Mouse (Mus musculus) limb, embryonic 14.5 days (tissue): ENCODE measurements around the gene Mcm2. TPM values are rescaled to one million over a fixed set of nuclear protein-coding genes. Genes with fewer than 3 reads are reported as not detected.

Source experiments
- ATAC-seq: fragments of 200-750 bp; cut with Nextera tagmentation; 2 replicates; pipeline ENCODE4 v1.8.0; 2017; ENCODE audit warnings: low read depth, moderate number of reproducible peaks, moderate TSS enrichment; ENCODE audit not compliant: low FRiP score
- DNase-seq: peaks from one replicate; pipeline ENCODE4 v3.0.0-alpha.2; 2015; ENCODE audit warnings: low spot score
- H3K27ac ChIP-seq: fragments of 300-500 bp; sonication (generic); replicated peaks from 2 replicates; pipeline ENCODE4 v1.5.1; 2014; ENCODE audit warnings: low read depth, mild to moderate bottlenecking, low read length, moderate library complexity, mixed read lengths
- H3K27me3 ChIP-seq: fragments of 300-500 bp; sonication (generic); 2 replicates; pipeline ENCODE4 v1.6.1; 2014; ENCODE audit warnings: low read length, mixed read lengths; ENCODE audit not compliant: control insufficient read depth, insufficient read depth
- H3K36me3 ChIP-seq: fragments of 300-500 bp; sonication (generic); 2 replicates; pipeline ENCODE4 v1.6.1; 2014; ENCODE audit warnings: mild to moderate bottlenecking, low read length, moderate library complexity, mixed read lengths; ENCODE audit not compliant: control insufficient read depth, insufficient read depth
- H3K4me1 ChIP-seq: fragments of 300-500 bp; sonication (generic); 2 replicates; pipeline ENCODE4 v1.6.1; 2014; ENCODE audit warnings: antibody characterized with exemption, low read length, mixed read lengths; ENCODE audit not compliant: control insufficient read depth, insufficient read depth
- H3K4me2 ChIP-seq: fragments of 300-500 bp; sonication (generic); replicated peaks from 2 replicates; pipeline ENCODE4 v1.6.1; 2014; ENCODE audit warnings: low read depth, mild to moderate bottlenecking, low read length, moderate library complexity; ENCODE audit not compliant: severe bottlenecking
- H3K4me3 ChIP-seq: fragments of 300-500 bp; sonication (generic); replicated peaks from 2 replicates; pipeline ENCODE4 v1.5.1; 2014; ENCODE audit warnings: low read length
- H3K9ac ChIP-seq: fragments of 300-500 bp; sonication (generic); 2 replicates; pipeline ENCODE4 v1.6.1; 2014; ENCODE audit warnings: mild to moderate bottlenecking, low read depth, low read length, moderate library complexity; ENCODE audit not compliant: severe bottlenecking
- H3K9me3 ChIP-seq: fragments of 300-500 bp; sonication (generic); 2 replicates; pipeline ENCODE4 v1.6.1; 2016; ENCODE audit warnings: low read length; ENCODE audit not compliant: control insufficient read depth
- POLR2A ChIP-seq: fragments of 200-500 bp; IDR thresholded peaks from 2 replicates; pipeline ENCODE4 v1.8.0; 2012; ENCODE audit warnings: inconsistent platforms, mild to moderate bottlenecking, moderate library complexity, borderline replicate concordance; ENCODE audit not compliant: insufficient read depth, insufficient read length; ENCODE audit errors: extremely low read depth
- whole genome bisulfite sequencing: fragments of 180-500 bp; shearing (Covaris S2); extraction: QIAGEN DNeasy Blood & Tissue Kit; methylation state at CpG from one replicate; pipeline ENCODE4 v1.1.7; 2014; 5-methylcytosine and 5-hydroxymethylcytosine counted together
- polyA plus RNA-seq, 2 experiments: library from polyadenylated mRNA; depleted of rRNA in 1 of 2; stranded (reverse) in 1 of 2; unstranded in 1 of 2; fragments of >200 nt; fragmentation: Nextera tagmentation in 1 of 2; extraction: Ambion mirVana in 1 of 2; gene quantifications; 2 replicates each; pipeline versions ENCODE4 v1.2.1 to v1.2.3; 2012 to 2014

Mcm2 gene
- polyA plus RNA-seq, 2 experiments, result 107 to 108 TPM

GRCm38 (mm10) chr6:88915510-88915909 lies 16.9 kb upstream of the Mcm2 start:
- WGBS, result 94% methylated on average over 4 of the region's 4 CpGs
- DNase-seq, result no peak

GRCm38 (mm10) chr6:88914799-88915198 lies 16.2 kb upstream of the Mcm2 start:
- 85% methylated on average over 5 of the region's 5 CpGs for WGBS
- no peak for DNase-seq
- no peak overlapping the region for H3K4me2 ChIP-seq
- no peak for TF ChIP-seq POLR2A
- H3K9ac ChIP-seq, result no peak overlapping the region
- no peaks in the 10 kb centered on the region for H3K4me1 ChIP-seq
- no peak overlapping the region for H3K4me3 ChIP-seq
- peaks cover 32% of the 10 kb centered on the region for H3K36me3 ChIP-seq
- no peaks in the 10 kb centered on the region for H3K27me3 ChIP-seq
- H3K27ac ChIP-seq, result no peak overlapping the region
- H3K9me3 ChIP-seq, result no peaks in the 10 kb centered on the region
- ATAC-seq, result no peak

More at GRCm38 (mm10) chr6:88915510-88915909, 16.9 kb upstream of the Mcm2 start:
- Histone ChIP-seq H3K4me2 (no peak overlapping the region), H3K36me3 (peaks cover 25% of the 10 kb centered on the region), H3K9ac (no peak overlapping the region), H3K4me1 (no peaks in the 10 kb centered on the region), H3K4me3 (no peak overlapping the region), H3K27ac (no peak overlapping the region), H3K27me3 (no peaks in the 10 kb centered on the region), H3K9me3 (no peaks in the 10 kb centered on the region)
- TF ChIP-seq POLR2A, result no peak
- no peak for ATAC-seq

GRCm38 (mm10) chr6:88913440-88913839 lies 14.9 kb upstream of the Mcm2 start:
- Histone ChIP-seq H3K9ac (no peak overlapping the region), H3K27me3 (no peaks in the 10 kb centered on the region)
- no peak for DNase-seq

GRCm38 (mm10) chr6:88913022-88913421 lies 14.4 kb upstream of the Mcm2 start:
- DNase-seq, result no peak
- Histone ChIP-seq H3K9ac (no peak overlapping the region), H3K27ac (no peak overlapping the region), H3K4me1 (no peaks in the 10 kb centered on the region), H3K9me3 (no peaks in the 10 kb centered on the region), H3K4me3 (no peak overlapping the region), H3K4me2 (no peak overlapping the region), H3K36me3 (peaks cover 47% of the 10 kb centered on the region), H3K27me3 (no peaks in the 10 kb centered on the region)
- ATAC-seq, result no peak
- no peak for TF ChIP-seq POLR2A
- WGBS, result 89% methylated on average over 4 of the region's 4 CpGs

More at GRCm38 (mm10) chr6:88913440-88913839, 14.9 kb upstream of the Mcm2 start:
- Histone ChIP-seq H3K27ac (no peak overlapping the region), H3K4me1 (no peaks in the 10 kb centered on the region), H3K4me2 (no peak overlapping the region), H3K9me3 (no peaks in the 10 kb centered on the region), H3K4me3 (no peak overlapping the region), H3K36me3 (peaks cover 43% of the 10 kb centered on the region)
- no peak for TF ChIP-seq POLR2A
- no peak for ATAC-seq

- Histone ChIP-seq H3K4me1 (peaks cover 2% of the 10 kb centered on the region; the same call in 1 of the 2 replicates), H3K36me3 (peaks cover 52% of the 10 kb centered on the region), H3K27ac (no peak overlapping the region), H3K4me3 (no peak overlapping the region), H3K4me2 (no peak overlapping the region), H3K27me3 (no peaks in the 10 kb centered on the region), H3K9me3 (no peaks in the 10 kb centered on the region), H3K9ac (no peak overlapping the region)
- no peak for TF ChIP-seq POLR2A
- DNase-seq (no peak), ATAC-seq (no peak)
- 83% methylated on average over 6 of the region's 6 CpGs for WGBS
These were observed 10.6 kb upstream of the Mcm2 start for GRCm38 (mm10) chr6:88909151-88909550.
